Mouse (Mus musculus): ENCODE results near the gene Hcst. TPM values are rescaled to one million over a fixed set of nuclear protein-coding genes. Genes with fewer than 3 reads are reported as not detected.

The Hcst gene
- not detected for polyA plus RNA-seq (2014; fragmentation: Illumina TruSeq; extraction: RNeasy Lipid Tissue Mini Kit (QIAGEN cat#74804); ENCODE audit: low replicate concordance)

DNA sequence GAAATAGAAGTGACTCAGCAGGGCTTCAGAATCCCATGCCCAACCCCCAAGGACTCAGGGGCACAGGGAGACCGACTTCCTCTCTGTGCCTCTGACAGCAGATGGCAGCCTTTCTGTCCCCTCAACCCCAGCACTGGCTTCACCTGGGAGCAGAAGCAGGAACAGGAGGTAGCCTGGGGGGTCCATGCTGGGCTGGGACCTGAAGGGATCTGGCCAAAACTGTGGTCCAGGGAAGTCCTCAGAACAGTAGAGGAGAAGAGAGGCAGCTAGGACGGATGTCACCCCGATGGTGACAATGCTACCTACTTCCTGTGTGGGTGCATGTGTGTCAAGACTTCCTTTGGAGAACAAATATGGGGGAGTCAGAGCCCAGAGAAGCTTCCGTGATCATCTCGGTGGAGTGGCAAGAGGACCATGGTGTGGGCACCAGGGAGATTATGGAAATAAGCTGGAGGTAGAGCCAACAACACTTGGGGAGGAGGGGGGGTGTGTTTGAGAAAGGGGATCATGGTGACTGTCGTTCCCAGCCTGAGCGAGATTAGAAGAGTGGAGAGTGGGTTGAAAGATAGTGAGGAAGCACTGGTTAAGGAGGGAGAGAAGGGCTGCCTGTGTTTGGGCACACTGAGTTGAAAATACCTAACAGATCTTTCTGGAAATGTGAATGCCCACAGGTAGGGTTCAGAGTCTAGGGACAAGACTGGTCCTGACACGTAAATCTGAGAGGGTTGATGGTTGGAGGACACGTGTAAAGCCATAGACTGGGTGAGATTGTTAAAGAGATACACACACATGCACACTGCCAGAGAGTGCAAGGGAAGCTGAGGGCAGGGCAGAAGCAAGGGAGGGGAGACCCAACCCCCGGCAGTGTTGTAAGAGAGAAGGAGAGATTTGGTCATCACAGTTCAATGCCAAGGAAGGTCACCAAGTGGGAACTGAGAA, at the start of gene Hcst:
TSS of gene Hcst (minus strand) at position 294 of the 939 bp plus-strand sequence.

DNA sequence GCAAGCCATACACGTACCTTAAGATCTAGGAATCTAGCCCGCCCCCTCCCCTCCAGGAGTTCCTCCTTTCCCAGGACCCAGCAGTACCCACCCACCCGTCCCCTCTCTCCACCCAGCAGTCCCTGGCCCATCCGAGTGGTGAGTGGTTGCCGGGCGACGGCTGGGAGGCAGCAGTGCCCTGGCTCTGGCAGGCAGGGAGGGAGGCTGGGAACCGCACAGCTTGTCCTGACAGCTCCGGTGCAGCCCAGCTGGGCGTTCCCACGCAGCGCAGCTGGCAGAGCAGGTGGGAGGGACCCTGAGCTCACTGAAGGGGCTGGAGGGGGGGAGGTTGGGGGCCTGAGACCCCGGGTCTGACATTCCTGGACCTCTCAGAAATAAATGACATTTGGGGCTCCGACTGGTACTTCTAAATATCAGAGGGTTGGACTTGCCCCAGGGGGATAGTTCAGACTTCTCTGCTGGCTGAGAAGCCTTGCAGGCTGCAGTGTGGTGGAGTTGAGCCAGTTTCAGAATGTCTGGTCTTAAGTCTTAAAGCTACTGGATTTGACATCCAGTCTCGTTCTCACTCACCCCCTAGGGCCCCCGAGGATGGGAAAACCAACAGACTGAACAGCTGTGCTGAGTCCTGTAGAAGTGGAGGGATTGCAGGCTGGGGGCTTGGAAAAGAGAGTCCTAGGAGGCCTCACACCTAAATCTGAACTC, 38.1 kb upstream of the Hcst start, which contains the start of the genes Kirrel2 and Nphs1:
TSS of gene Kirrel2 (minus strand) at position 62 of the 702 bp plus-strand sequence.
TSS of gene Nphs1 (plus strand) at position 687 of the 702 bp plus-strand sequence.

DNA sequence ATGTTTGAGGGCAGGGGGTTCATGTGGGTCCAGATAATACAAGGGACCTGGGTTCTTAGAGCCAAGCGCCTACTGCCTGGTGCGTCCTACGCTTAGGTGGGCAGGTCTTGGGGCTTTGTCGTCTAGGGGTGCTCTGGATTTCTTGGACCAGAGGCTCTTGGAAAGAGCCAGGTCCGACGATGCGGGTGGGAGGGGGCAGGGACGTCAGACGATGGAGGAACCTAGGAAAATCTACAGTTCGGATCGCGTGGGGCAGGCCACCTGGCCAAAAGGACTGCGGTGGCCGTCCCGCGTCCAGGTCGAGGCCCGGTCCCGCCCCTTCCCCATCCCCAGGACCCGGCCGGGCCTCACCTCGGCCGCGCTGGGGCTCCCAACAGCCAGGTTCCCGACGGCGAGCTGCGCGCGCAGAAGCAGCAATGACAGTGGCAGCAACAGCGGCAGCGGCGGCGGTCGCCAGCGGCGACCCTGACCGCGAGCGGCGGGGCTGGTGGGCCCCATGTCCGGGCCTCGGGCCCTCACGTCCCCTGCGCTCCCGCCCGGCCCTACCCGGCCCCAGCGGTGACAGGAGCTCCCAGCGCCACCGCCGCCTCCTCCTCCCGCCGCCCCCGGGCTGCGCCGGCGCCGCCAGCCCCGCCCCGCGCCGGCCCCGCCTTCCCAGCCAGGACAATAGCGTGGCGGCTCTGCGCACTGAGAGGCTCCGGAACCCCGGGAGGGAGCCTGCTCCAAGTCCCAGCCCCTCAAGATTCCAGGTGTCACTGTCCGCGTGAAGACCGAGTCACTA, 25.5 kb upstream of the Hcst start, which contains the start of gene Aplp1:
TSS of gene Aplp1 (minus strand) at position 565 of the 781 bp plus-strand sequence.

DNA sequence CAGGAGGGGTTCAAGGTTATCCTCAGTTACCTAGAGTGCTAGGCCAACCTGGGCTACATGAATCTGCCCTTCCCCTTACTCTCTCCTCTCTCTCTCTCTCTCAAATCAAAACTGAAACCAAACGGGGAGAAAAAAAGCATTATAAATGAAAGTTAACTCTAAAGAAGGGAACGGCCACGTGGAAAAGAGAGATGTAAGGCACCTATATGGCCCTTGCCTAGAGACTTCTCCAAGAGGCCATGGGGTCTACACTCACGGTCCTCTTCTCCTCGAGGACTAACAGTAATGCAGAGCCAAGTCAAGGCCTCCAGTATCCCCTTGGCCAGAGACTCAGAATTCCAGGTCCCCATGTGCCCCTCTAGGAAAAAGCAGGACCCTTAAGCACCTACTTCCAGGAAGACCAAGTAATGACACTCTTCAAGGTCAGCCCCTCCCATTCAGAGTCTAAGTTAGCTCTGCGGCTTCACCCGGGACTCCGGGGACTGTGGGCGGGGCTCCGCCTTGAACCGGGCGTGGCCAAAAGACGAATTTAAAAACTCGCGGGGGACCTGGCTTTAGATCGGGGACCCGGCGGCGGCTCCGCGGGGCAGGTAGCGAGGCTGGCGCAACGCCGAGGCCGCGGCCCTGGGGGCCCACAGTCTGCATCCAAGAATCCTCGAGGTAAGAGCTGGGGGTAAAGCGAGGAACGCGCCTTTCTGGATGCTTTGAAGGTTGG, 1.7 kb upstream of the Hcst start, which contains the start of gene Nfkbid:
TSS of gene Nfkbid (plus strand) at position 558 of the 715 bp plus-strand sequence.

DNA sequence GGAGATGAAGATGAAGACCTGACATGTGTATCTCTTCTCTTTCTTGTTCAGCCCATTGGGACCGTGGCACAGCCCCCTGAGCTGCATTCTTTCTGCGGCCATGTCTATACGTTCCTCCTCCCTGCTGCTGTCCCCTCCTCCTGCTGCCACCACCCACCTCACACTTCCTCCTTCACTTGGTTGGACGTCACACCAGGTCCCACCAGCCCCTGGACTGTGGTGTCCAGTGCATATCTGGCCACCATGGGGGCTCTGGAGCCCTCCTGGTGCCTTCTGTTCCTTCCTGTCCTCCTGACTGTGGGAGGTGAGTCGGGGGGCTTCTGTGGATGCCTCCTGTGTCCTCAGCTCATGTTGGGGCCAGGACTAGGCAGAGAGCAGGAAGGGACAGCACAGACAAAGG, 6.1 kb downstream of the Hcst start, which contains the start of gene Tyrobp:
TSS of gene Tyrobp (plus strand) at position 165 of the 400 bp plus-strand sequence.

Other genes with a start within 250 kb of the Hcst start
- gene Cox7a1, start 235.7 kb downstream of the Hcst start, polyA plus RNA-seq (2014; fragmentation: Illumina TruSeq; extraction: RNeasy Lipid Tissue Mini Kit (QIAGEN cat#74804); ENCODE audit: low replicate concordance): 4.2 TPM
- 24.3 TPM for gene Capns1, start 221.0 kb downstream of the Hcst start, polyA plus RNA-seq (2014; fragmentation: Illumina TruSeq; extraction: RNeasy Lipid Tissue Mini Kit (QIAGEN cat#74804); ENCODE audit: low replicate concordance)
- not detected for gene Polr2i, start 187.9 kb downstream of the Hcst start, polyA plus RNA-seq (2014; fragmentation: Illumina TruSeq; extraction: RNeasy Lipid Tissue Mini Kit (QIAGEN cat#74804); ENCODE audit: low replicate concordance)
- gene Tbcb, start 187.6 kb downstream of the Hcst start, polyA plus RNA-seq (2014; fragmentation: Illumina TruSeq; extraction: RNeasy Lipid Tissue Mini Kit (QIAGEN cat#74804); ENCODE audit: low replicate concordance): 3.2 TPM
- not detected for gene Ovol3, start 184.1 kb downstream of the Hcst start, polyA plus RNA-seq (2014; fragmentation: Illumina TruSeq; extraction: RNeasy Lipid Tissue Mini Kit (QIAGEN cat#74804); ENCODE audit: low replicate concordance)
- gene Thap8, start 139.8 kb downstream of the Hcst start, polyA plus RNA-seq (2014; fragmentation: Illumina TruSeq; extraction: RNeasy Lipid Tissue Mini Kit (QIAGEN cat#74804); ENCODE audit: low replicate concordance): not detected
- gene Wdr62, start 139.4 kb downstream of the Hcst start, polyA plus RNA-seq (2014; fragmentation: Illumina TruSeq; extraction: RNeasy Lipid Tissue Mini Kit (QIAGEN cat#74804); ENCODE audit: low replicate concordance): not detected
- gene Clip3, start 128.1 kb downstream of the Hcst start, polyA plus RNA-seq (2014; fragmentation: Illumina TruSeq; extraction: RNeasy Lipid Tissue Mini Kit (QIAGEN cat#74804); ENCODE audit: low replicate concordance): 1.2 TPM
- 2.9 TPM for gene Alkbh6, start 111.1 kb downstream of the Hcst start, polyA plus RNA-seq (2014; fragmentation: Illumina TruSeq; extraction: RNeasy Lipid Tissue Mini Kit (QIAGEN cat#74804); ENCODE audit: low replicate concordance)
- 1.6 TPM for gene Syne4, start 105.0 kb downstream of the Hcst start, polyA plus RNA-seq (2014; fragmentation: Illumina TruSeq; extraction: RNeasy Lipid Tissue Mini Kit (QIAGEN cat#74804); ENCODE audit: low replicate concordance)
- gene E130208F15Rik, start 98.1 kb downstream of the Hcst start, polyA plus RNA-seq (2014; fragmentation: Illumina TruSeq; extraction: RNeasy Lipid Tissue Mini Kit (QIAGEN cat#74804); ENCODE audit: low replicate concordance): 0.71 TPM
- gene Sdhaf1, start 96.0 kb downstream of the Hcst start, polyA plus RNA-seq (2014; fragmentation: Illumina TruSeq; extraction: RNeasy Lipid Tissue Mini Kit (QIAGEN cat#74804); ENCODE audit: low replicate concordance): 1.3 TPM
- 0.41 TPM for gene Lrfn3, start 57.1 kb downstream of the Hcst start, polyA plus RNA-seq (2014; fragmentation: Illumina TruSeq; extraction: RNeasy Lipid Tissue Mini Kit (QIAGEN cat#74804); ENCODE audit: low replicate concordance)
- gene Tyrobp, start 6.1 kb downstream of the Hcst start, polyA plus RNA-seq (2014; fragmentation: Illumina TruSeq; extraction: RNeasy Lipid Tissue Mini Kit (QIAGEN cat#74804); ENCODE audit: low replicate concordance): 2.8 TPM
- gene Nfkbid, start 1.9 kb upstream of the Hcst start, polyA plus RNA-seq (2014; fragmentation: Illumina TruSeq; extraction: RNeasy Lipid Tissue Mini Kit (QIAGEN cat#74804); ENCODE audit: low replicate concordance): 0.67 TPM
- 9.8 TPM for gene Aplp1, start 25.7 kb upstream of the Hcst start, polyA plus RNA-seq (2014; fragmentation: Illumina TruSeq; extraction: RNeasy Lipid Tissue Mini Kit (QIAGEN cat#74804); ENCODE audit: low replicate concordance)
- not detected for gene Kirrel2, start 37.8 kb upstream of the Hcst start, polyA plus RNA-seq (2014; fragmentation: Illumina TruSeq; extraction: RNeasy Lipid Tissue Mini Kit (QIAGEN cat#74804); ENCODE audit: low replicate concordance)
- 0.15 TPM for gene Nphs1, start 38.5 kb upstream of the Hcst start, polyA plus RNA-seq (2014; fragmentation: Illumina TruSeq; extraction: RNeasy Lipid Tissue Mini Kit (QIAGEN cat#74804); ENCODE audit: low replicate concordance)
- gene Prodh2, start 73.8 kb upstream of the Hcst start, polyA plus RNA-seq (2014; fragmentation: Illumina TruSeq; extraction: RNeasy Lipid Tissue Mini Kit (QIAGEN cat#74804); ENCODE audit: low replicate concordance): not detected
- 0.11 TPM for gene Arhgap33, start 115.2 kb upstream of the Hcst start, polyA plus RNA-seq (2014; fragmentation: Illumina TruSeq; extraction: RNeasy Lipid Tissue Mini Kit (QIAGEN cat#74804); ENCODE audit: low replicate concordance)
- gene Hspb6, start 132.3 kb upstream of the Hcst start, polyA plus RNA-seq (2014; fragmentation: Illumina TruSeq; extraction: RNeasy Lipid Tissue Mini Kit (QIAGEN cat#74804); ENCODE audit: low replicate concordance): 28.5 TPM
- gene Proser3, start 132.4 kb upstream of the Hcst start, polyA plus RNA-seq (2014; fragmentation: Illumina TruSeq; extraction: RNeasy Lipid Tissue Mini Kit (QIAGEN cat#74804); ENCODE audit: low replicate concordance): 0.97 TPM
- gene Lin37, start 140.0 kb upstream of the Hcst start, polyA plus RNA-seq (2014; fragmentation: Illumina TruSeq; extraction: RNeasy Lipid Tissue Mini Kit (QIAGEN cat#74804); ENCODE audit: low replicate concordance): not detected
- 2.6 TPM for gene U2af1l4, start 143.4 kb upstream of the Hcst start, polyA plus RNA-seq (2014; fragmentation: Illumina TruSeq; extraction: RNeasy Lipid Tissue Mini Kit (QIAGEN cat#74804); ENCODE audit: low replicate concordance)
- gene Gm49396, start 143.5 kb upstream of the Hcst start, polyA plus RNA-seq (2014; fragmentation: Illumina TruSeq; extraction: RNeasy Lipid Tissue Mini Kit (QIAGEN cat#74804); ENCODE audit: low replicate concordance): 6.2 TPM
- gene Psenen, start 143.8 kb upstream of the Hcst start, polyA plus RNA-seq (2014; fragmentation: Illumina TruSeq; extraction: RNeasy Lipid Tissue Mini Kit (QIAGEN cat#74804); ENCODE audit: low replicate concordance): 17.3 TPM
- gene Igflr1, start 145.6 kb upstream of the Hcst start, polyA plus RNA-seq (2014; fragmentation: Illumina TruSeq; extraction: RNeasy Lipid Tissue Mini Kit (QIAGEN cat#74804); ENCODE audit: low replicate concordance): not detected
- gene Kmt2b, start 168.9 kb upstream of the Hcst start, polyA plus RNA-seq (2014; fragmentation: Illumina TruSeq; extraction: RNeasy Lipid Tissue Mini Kit (QIAGEN cat#74804); ENCODE audit: low replicate concordance): 4.6 TPM
- not detected for gene Zbtb32, start 179.1 kb upstream of the Hcst start, polyA plus RNA-seq (2014; fragmentation: Illumina TruSeq; extraction: RNeasy Lipid Tissue Mini Kit (QIAGEN cat#74804); ENCODE audit: low replicate concordance)
- not detected for gene Upk1a, start 193.0 kb upstream of the Hcst start, polyA plus RNA-seq (2014; fragmentation: Illumina TruSeq; extraction: RNeasy Lipid Tissue Mini Kit (QIAGEN cat#74804); ENCODE audit: low replicate concordance)
- 1,034 TPM for gene Cox6b1, start 206.3 kb upstream of the Hcst start, polyA plus RNA-seq (2014; fragmentation: Illumina TruSeq; extraction: RNeasy Lipid Tissue Mini Kit (QIAGEN cat#74804); ENCODE audit: low replicate concordance)
- not detected for gene Etv2, start 216.0 kb upstream of the Hcst start, polyA plus RNA-seq (2014; fragmentation: Illumina TruSeq; extraction: RNeasy Lipid Tissue Mini Kit (QIAGEN cat#74804); ENCODE audit: low replicate concordance)
- gene Rbm42, start 230.5 kb upstream of the Hcst start, polyA plus RNA-seq (2014; fragmentation: Illumina TruSeq; extraction: RNeasy Lipid Tissue Mini Kit (QIAGEN cat#74804); ENCODE audit: low replicate concordance): not detected
- 2.8 TPM for gene Haus5, start 245.1 kb upstream of the Hcst start, polyA plus RNA-seq (2014; fragmentation: Illumina TruSeq; extraction: RNeasy Lipid Tissue Mini Kit (QIAGEN cat#74804); ENCODE audit: low replicate concordance)